Mouse (Mus musculus): Measurements from ENCODE around the gene Rwdd2b. TPM values are rescaled to one million over a fixed set of nuclear protein-coding genes. Genes with fewer than 3 reads are reported as not detected.
A peak's percentile ranks its signal among the peaks of the same experiment; 100 is the strongest.

Rwdd2b gene
- polyA plus RNA-seq, 1 experiment from 2014 or later: 4.2 TPM

DNA sequence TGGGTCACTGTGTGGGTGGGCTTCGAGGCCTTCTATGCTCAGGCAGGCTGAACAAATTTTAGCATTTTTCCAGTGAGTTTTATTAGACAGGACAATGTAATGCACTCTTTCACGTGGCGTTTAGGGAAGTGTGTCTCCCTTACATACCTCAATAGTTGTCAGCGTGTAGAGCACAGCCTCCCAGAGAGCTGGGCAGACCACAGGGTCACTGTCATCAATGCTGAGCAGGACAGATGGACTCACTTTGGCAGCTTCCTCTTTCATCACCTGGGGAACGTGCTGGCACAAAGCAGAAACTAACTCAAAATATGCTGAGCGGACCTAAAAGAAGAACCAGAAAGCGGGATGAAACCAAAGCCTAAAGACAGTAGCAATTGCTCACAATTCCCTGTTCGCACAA lies 19.7 kb downstream of the Rwdd2b start:
- H3K27me3 ChIP-seq: no peaks in the 10 kb centered on the region
- H3K4me3 ChIP-seq (replicated peaks): no peak overlapping the region
- no peak overlapping the region for H3K9ac ChIP-seq
- H3K4me2 ChIP-seq: no peak overlapping the region
- no peak overlapping the region for H3K27ac ChIP-seq (replicated peaks)
- WGBS (ENCODE audit: insufficient replicate concordance): 77% methylated on average over 8 of the region's 8 CpGs
- H3K4me1 ChIP-seq (replicated peaks): no peaks in the 10 kb centered on the region
- no peaks in the 10 kb centered on the region for H3K9me3 ChIP-seq (replicated peaks)
- no peak for ATAC-seq (ENCODE audit: insufficient read depth)
- peaks cover 95% of the 10 kb centered on the region for H3K36me3 ChIP-seq (replicated peaks)

DNA sequence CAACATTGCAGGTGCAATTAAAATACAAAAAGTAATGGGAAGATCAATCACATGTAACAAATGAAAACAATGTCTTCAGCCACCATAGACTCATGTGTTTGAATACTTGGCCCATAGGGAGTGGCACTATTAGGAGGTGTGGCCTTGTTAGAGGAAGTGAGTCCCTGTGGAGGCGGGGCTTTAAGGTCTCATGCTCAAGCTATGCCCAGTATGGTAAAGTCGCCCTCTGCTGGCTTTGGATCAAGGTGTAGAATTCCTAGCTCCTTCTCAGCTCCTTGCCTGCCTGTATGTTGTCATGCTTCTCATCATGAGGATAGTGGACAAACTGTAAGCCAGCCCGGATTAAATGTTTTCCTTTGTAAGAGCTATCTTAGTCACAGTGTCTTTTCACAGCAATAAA lies 35.4 kb downstream of the Rwdd2b start:
- WGBS (ENCODE audit: insufficient replicate concordance): 78% methylated on average over 3 of the region's 3 CpGs
- H3K9ac ChIP-seq: no peak overlapping the region
- ATAC-seq (ENCODE audit: insufficient read depth): peak; percentile 51; the same call in 1 of the 2 replicates
- peaks cover 84% of the 10 kb centered on the region for H3K36me3 ChIP-seq (replicated peaks)
- no peak overlapping the region for H3K27ac ChIP-seq (replicated peaks)
- no peaks in the 10 kb centered on the region for H3K4me1 ChIP-seq (replicated peaks)
- H3K4me2 ChIP-seq: no peak overlapping the region
- no peaks in the 10 kb centered on the region for H3K27me3 ChIP-seq
- no peak overlapping the region for H3K4me3 ChIP-seq (replicated peaks)
- H3K9me3 ChIP-seq (replicated peaks): no peaks in the 10 kb centered on the region

DNA sequence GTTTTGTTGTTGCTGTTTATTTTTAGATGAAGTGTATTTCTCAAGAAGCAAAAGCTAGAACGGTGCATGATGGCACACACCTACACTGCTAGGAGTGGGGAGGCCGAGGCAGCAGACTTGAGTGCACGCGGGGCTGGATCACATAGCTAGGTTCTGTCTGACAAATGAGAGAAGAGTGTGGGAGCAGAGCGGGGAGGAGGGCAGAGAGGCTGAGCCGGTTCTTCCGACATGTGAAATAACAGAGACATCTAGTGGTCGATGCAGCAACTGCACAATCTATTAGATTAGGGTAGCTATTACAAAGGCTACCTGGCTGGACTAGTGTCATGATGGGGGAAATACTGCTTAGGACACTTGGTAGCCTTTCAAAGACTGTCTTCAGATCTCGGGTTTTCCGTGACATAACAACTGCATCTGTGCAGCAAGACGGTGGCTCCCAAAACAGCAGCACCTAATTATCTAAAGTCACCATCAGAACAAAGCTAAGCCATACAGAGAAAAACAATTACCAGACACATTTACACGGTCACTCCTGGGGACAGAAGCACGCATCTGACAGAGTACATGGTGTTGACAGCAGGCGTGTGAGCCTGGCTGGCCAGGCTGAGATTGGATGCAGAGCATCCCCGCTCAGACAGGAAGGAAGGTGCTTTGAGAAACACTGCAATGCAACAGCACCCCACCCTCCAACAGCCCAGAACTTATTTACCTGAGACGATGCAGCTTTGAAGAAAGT lies 46.4 kb downstream of the Rwdd2b start:
- Histone ChIP-seq H3K4me3 (replicated peaks) (no peak overlapping the region), H3K9me3 (replicated peaks) (no peaks in the 10 kb centered on the region), H3K9ac (no peak overlapping the region), H3K36me3 (replicated peaks) (peaks cover 72% of the 10 kb centered on the region), H3K4me2 (no peak overlapping the region), H3K27me3 (no peaks in the 10 kb centered on the region), H3K27ac (replicated peaks) (no peak overlapping the region), H3K4me1 (replicated peaks) (no peaks in the 10 kb centered on the region)
- ATAC-seq (ENCODE audit: insufficient read depth): no peak
- 51% methylated on average over 16 of the region's 16 CpGs for WGBS (ENCODE audit: insufficient replicate concordance)

GRCm38 (mm10) chr16:87387444-87387977 lies 52.9 kb downstream of the Rwdd2b start:
- Histone ChIP-seq H3K27ac (replicated peaks) (no peak overlapping the region), H3K4me2 (no peak overlapping the region), H3K4me3 (replicated peaks) (no peak overlapping the region), H3K27me3 (no peaks in the 10 kb centered on the region), H3K36me3 (replicated peaks) (peaks cover 60% of the 10 kb centered on the region), H3K9me3 (replicated peaks) (no peaks in the 10 kb centered on the region), H3K9ac (no peak overlapping the region), H3K4me1 (replicated peaks) (no peaks in the 10 kb centered on the region)
- 80% methylated on average over 3 of the region's 3 CpGs for WGBS (ENCODE audit: insufficient replicate concordance)
- ATAC-seq (ENCODE audit: insufficient read depth): no peak

GRCm38 (mm10) chr16:87384366-87384765 lies 56.0 kb downstream of the Rwdd2b start:
- H3K36me3 ChIP-seq (replicated peaks): peaks cover 81% of the 10 kb centered on the region
- no peak for ATAC-seq (ENCODE audit: insufficient read depth)
- no peaks in the 10 kb centered on the region for H3K4me1 ChIP-seq (replicated peaks)
- no peak overlapping the region for H3K4me2 ChIP-seq
- 69% methylated on average over 2 of the region's 2 CpGs for WGBS (ENCODE audit: insufficient replicate concordance)
- no peak overlapping the region for H3K4me3 ChIP-seq (replicated peaks)
- no peak overlapping the region for H3K9ac ChIP-seq
- H3K9me3 ChIP-seq (replicated peaks): no peaks in the 10 kb centered on the region
- no peak overlapping the region for H3K27ac ChIP-seq (replicated peaks)
- no peaks in the 10 kb centered on the region for H3K27me3 ChIP-seq

Other genes with a start within 250 kb of the Rwdd2b start
- gene N6amt1, start 86.4 kb downstream of the Rwdd2b start, polyA plus RNA-seq (2015; fragmentation: Nextera tagmentation; extraction: Ambion mirVana): 5.7 and 6.0 TPM in 2 replicates
- 10.2 TPM in 2 replicates for gene Ltn1, start 8.0 kb downstream of the Rwdd2b start, polyA plus RNA-seq (2015; fragmentation: Nextera tagmentation; extraction: Ambion mirVana)
- 15.3 and 16.6 TPM in 2 replicates for gene Usp16, start 14.1 kb upstream of the Rwdd2b start, polyA plus RNA-seq (2015; fragmentation: Nextera tagmentation; extraction: Ambion mirVana)
- 208 and 220 TPM in 2 replicates for gene Cct8, start 55.3 kb upstream of the Rwdd2b start, polyA plus RNA-seq (2015; fragmentation: Nextera tagmentation; extraction: Ambion mirVana)
- gene Map3k7cl, start 112.8 kb upstream of the Rwdd2b start, polyA plus RNA-seq (2015; fragmentation: Nextera tagmentation; extraction: Ambion mirVana): not detected in 2 replicates